Mouse (Mus musculus) layer of hippocampus, postnatal 10 days (tissue): Measurements from ENCODE around the gene Klhl5. TPM values are rescaled to one million over a fixed set of nuclear protein-coding genes. Genes with fewer than 3 reads are reported as not detected.
A peak's percentile ranks its signal among the peaks of the same experiment; 100 is the strongest.

Experiments
- DNase-seq, 2 experiments: peaks; one replicate each; pipeline ENCODE4 v3.0.0; 2021; ENCODE audit warnings: low spot score in 2 of 2
- total RNA-seq, 2 experiments: library from RNA; stranded (reverse); gene quantifications; 2 replicates each; pipeline ENCODE4 v1.2.3; 2021

Klhl5 gene
- total RNA-seq, 2 experiments from 2014 or later: 92.8 to 100 TPM

- DNase-seq: no peak
These were observed 74.4 kb downstream of the Klhl5 start for GRCm38 (mm10) chr5:65181794-65182169.

GRCm38 (mm10) chr5:65182268-65182667 lies 74.9 kb downstream of the Klhl5 start:
- no peak for DNase-seq

GRCm38 (mm10) chr5:65191601-65192000 lies 84.3 kb downstream of the Klhl5 start:
- DNase-seq: no peak

GRCm38 (mm10) chr5:65194441-65194840 lies 87.1 kb downstream of the Klhl5 start:
- DNase-seq: no peak

GRCm38 (mm10) chr5:65199346-65200128 lies 92.2 kb downstream of the Klhl5 start, which contains the start of gene Wdr19:
TSS of gene Wdr19 (plus strand) at chr5:65199696.
- DNase-seq: peak; percentile 96 to 98

GRCm38 (mm10) chr5:65204726-65205125 lies 97.4 kb downstream of the Klhl5 start:
- DNase-seq: no peak

- DNase-seq: peak; percentile 39 to 51
These were observed 106.0 kb downstream of the Klhl5 start for GRCm38 (mm10) chr5:65213321-65213720.

Other genes with a start within 250 kb of the Klhl5 start
- under 1 TPM; 0.54 to 0.57 TPM for gene Tlr1, start 174.0 kb upstream of the Klhl5 start, total RNA-seq
- 1 to 10 TPM; 1.3 to 1.4 TPM for gene Tlr6, start 147.4 kb upstream of the Klhl5 start, total RNA-seq
- gene Fam114a1, start 137.5 kb upstream of the Klhl5 start, total RNA-seq: 1 to 10 TPM; 5.3 to 5.8 TPM
- under 1 TPM; 0.38 to 0.55 TPM for gene Tmem156, start 15.4 kb upstream of the Klhl5 start, total RNA-seq
- gene Wdr19, start 92.2 kb downstream of the Klhl5 start, total RNA-seq: 10 to 100 TPM; 16.7 to 20.8 TPM
- gene Rfc1, start 228.1 kb downstream of the Klhl5 start, total RNA-seq: 10 to 100 TPM; 26.6 to 29.5 TPM
- under 1 TPM; 0.66 to 0.74 TPM for gene Klb, start 240.8 kb downstream of the Klhl5 start, total RNA-seq